Mouse (Mus musculus): Measurements from ENCODE around the gene Egfl8. TPM values are rescaled to one million over a fixed set of nuclear protein-coding genes. Genes with fewer than 3 reads are reported as not detected.

Gene Egfl8
- polyA plus RNA-seq, 1 experiment from 2014 or later: 4.4 TPM

GRCm38 (mm10) chr17:34660259-34660820 is 44.6 kb upstream of the Egfl8 start:
- H3K4me1 ChIP-seq (replicated peaks; ENCODE audit: control insufficient read depth, insufficient read depth): no peaks in the 10 kb centered on the region; the same call in 1 of the 2 replicates
- 24% methylated on average over 11 of the region's 11 CpGs for WGBS
- H3K27me3 ChIP-seq (ENCODE audit: control insufficient read depth, insufficient read depth, low read length): peaks cover 2% of the 10 kb centered on the region; the same call in 1 of the 2 replicates
- H3K36me3 ChIP-seq (ENCODE audit: control insufficient read depth, insufficient read depth, low read length): no peaks in the 10 kb centered on the region
- peak overlapping the region; percentile 47 for H3K9ac ChIP-seq (ENCODE audit: low read length)
- no peaks in the 10 kb centered on the region for H3K9me3 ChIP-seq (ENCODE audit: control insufficient read depth, low read length)
- peak overlapping the region; percentile 31; the same call in 1 of the 2 replicates for H3K4me3 ChIP-seq (ENCODE audit: low read depth, low read length)
- no peak for DNase-seq (ENCODE audit: low spot score)
- no peak for TF ChIP-seq EP300 (optimal IDR thresholded peaks at IDR 0.05)
- no peak for TF ChIP-seq CTCF (IDR thresholded peaks at IDR 0.05; ENCODE audit: low read depth)
- H3K27ac ChIP-seq (replicated peaks): peak overlapping the region; percentile 78
- H3K4me2 ChIP-seq (replicated peaks; ENCODE audit: low read depth): peak overlapping the region; percentile 46
- no peak for ATAC-seq (ENCODE audit: low FRiP score, low TSS enrichment)

DNA sequence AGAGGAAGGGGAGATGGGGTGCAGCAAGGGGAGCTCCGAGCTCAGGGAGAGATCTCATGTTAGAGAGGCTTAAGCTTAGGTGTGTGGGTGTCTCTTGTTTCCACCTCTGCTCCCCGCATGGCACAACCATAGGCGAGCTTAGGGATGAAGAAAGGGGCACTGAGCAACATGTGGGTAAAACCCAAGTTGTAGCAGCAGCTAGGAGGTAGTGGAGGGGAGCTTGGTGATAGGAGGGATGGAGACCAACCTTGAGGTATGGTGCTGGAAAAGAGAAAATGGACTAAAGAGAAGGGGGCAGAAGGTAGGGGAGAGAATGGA is 44.1 kb upstream of the Egfl8 start:
- ATAC-seq (ENCODE audit: low FRiP score, low TSS enrichment) (no peak), DNase-seq (ENCODE audit: low spot score) (no peak)
- Histone ChIP-seq H3K4me3 (ENCODE audit: low read depth, low read length) (no peak overlapping the region), H3K9ac (ENCODE audit: low read length) (no peak overlapping the region), H3K36me3 (ENCODE audit: control insufficient read depth, insufficient read depth, low read length) (no peaks in the 10 kb centered on the region), H3K4me1 (replicated peaks; ENCODE audit: control insufficient read depth, insufficient read depth) (no peaks in the 10 kb centered on the region; the same call in 1 of the 2 replicates), H3K27me3 (ENCODE audit: control insufficient read depth, insufficient read depth, low read length) (peaks cover 2% of the 10 kb centered on the region; the same call in 1 of the 2 replicates), H3K4me2 (replicated peaks; ENCODE audit: low read depth) (no peak overlapping the region; the same call in 1 of the 2 replicates), H3K27ac (replicated peaks) (no peak overlapping the region), H3K9me3 (ENCODE audit: control insufficient read depth, low read length) (no peaks in the 10 kb centered on the region)
- 57% methylated on average over 3 of the region's 3 CpGs for WGBS
- TF ChIP-seq EP300 (optimal IDR thresholded peaks at IDR 0.05) (no peak), CTCF (IDR thresholded peaks at IDR 0.05; ENCODE audit: low read depth) (no peak)

GRCm38 (mm10) chr17:34659181-34659896 is 43.6 kb upstream of the Egfl8 start:
- Histone ChIP-seq H3K27ac (replicated peaks) (no peak overlapping the region), H3K36me3 (ENCODE audit: control insufficient read depth, insufficient read depth, low read length) (no peaks in the 10 kb centered on the region; the same call in 1 of the 2 replicates), H3K27me3 (ENCODE audit: control insufficient read depth, insufficient read depth, low read length) (peaks cover 2% of the 10 kb centered on the region; the same call in 1 of the 2 replicates), H3K9me3 (ENCODE audit: control insufficient read depth, low read length) (no peaks in the 10 kb centered on the region), H3K4me2 (replicated peaks; ENCODE audit: low read depth) (no peak overlapping the region; the same call in 1 of the 2 replicates), H3K9ac (ENCODE audit: low read length) (no peak overlapping the region), H3K4me3 (ENCODE audit: low read depth, low read length) (no peak overlapping the region), H3K4me1 (replicated peaks; ENCODE audit: control insufficient read depth, insufficient read depth) (no peaks in the 10 kb centered on the region; the same call in 1 of the 2 replicates)
- DNase-seq (ENCODE audit: low spot score) (no peak), ATAC-seq (ENCODE audit: low FRiP score, low TSS enrichment) (no peak)
- TF ChIP-seq EP300 (optimal IDR thresholded peaks at IDR 0.05) (no peak), CTCF (IDR thresholded peaks at IDR 0.05; ENCODE audit: low read depth) (no peak)
- 56% methylated on average over 12 of the region's 12 CpGs for WGBS

DNA sequence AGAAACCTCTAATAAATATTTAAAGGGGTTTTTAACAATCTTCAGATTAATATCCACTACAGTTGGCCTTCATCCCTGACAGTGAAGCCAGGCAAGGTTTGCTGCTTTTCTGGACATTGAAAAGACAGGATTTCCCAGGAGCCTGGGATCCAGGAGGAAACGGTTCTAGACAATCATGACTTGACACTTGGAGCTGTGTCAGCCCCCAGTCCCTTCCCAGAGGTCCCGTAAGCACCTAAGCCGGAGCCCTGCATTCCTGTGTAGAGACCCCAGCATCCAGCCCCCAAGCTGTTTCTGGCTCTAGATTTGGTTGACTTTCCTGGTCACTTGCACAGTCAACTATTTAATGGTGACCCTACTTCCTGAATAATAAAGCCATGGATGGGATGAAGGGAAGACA is 42.8 kb upstream of the Egfl8 start:
- peaks cover 1% of the 10 kb centered on the region; the same call in 1 of the 2 replicates for H3K36me3 ChIP-seq (ENCODE audit: control insufficient read depth, insufficient read depth, low read length)
- ATAC-seq (ENCODE audit: low FRiP score, low TSS enrichment) (no peak), DNase-seq (ENCODE audit: low spot score) (no peak)
- TF ChIP-seq CTCF (IDR thresholded peaks at IDR 0.05; ENCODE audit: low read depth) (no peak), EP300 (optimal IDR thresholded peaks at IDR 0.05) (no peak)
- H3K9ac ChIP-seq (ENCODE audit: low read length): no peak overlapping the region
- H3K9me3 ChIP-seq (ENCODE audit: control insufficient read depth, low read length): no peaks in the 10 kb centered on the region
- H3K4me1 ChIP-seq (replicated peaks; ENCODE audit: control insufficient read depth, insufficient read depth): no peaks in the 10 kb centered on the region; the same call in 1 of the 2 replicates
- H3K27me3 ChIP-seq (ENCODE audit: control insufficient read depth, insufficient read depth, low read length): peaks cover 2% of the 10 kb centered on the region; the same call in 1 of the 2 replicates
- H3K4me3 ChIP-seq (ENCODE audit: low read depth, low read length): no peak overlapping the region
- no peak overlapping the region for H3K4me2 ChIP-seq (replicated peaks; ENCODE audit: low read depth)
- 90% methylated on average over 3 of the region's 3 CpGs for WGBS
- H3K27ac ChIP-seq (replicated peaks): no peak overlapping the region

DNA sequence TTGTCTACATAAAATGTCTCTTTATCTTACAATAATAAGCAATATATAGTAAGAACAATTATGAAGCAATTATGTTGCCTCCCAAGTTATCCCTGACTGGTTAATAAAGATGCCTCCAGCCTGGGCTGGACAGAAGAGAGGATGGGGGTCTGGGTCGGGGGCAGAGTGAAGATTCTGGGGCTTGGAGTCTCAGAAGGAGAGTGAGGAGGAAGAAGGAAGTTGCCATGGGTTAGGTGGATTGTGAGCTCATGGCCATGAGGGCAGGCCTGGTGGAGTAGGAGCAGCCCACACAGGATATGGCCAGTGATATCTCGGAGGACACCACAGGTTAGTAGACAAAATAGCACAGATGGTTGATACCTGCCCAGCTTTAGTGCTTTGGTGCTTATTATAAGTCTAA is 42.4 kb upstream of the Egfl8 start:
- Histone ChIP-seq H3K9me3 (ENCODE audit: control insufficient read depth, low read length) (no peaks in the 10 kb centered on the region), H3K4me1 (replicated peaks; ENCODE audit: control insufficient read depth, insufficient read depth) (no peaks in the 10 kb centered on the region; the same call in 1 of the 2 replicates), H3K4me3 (ENCODE audit: low read depth, low read length) (no peak overlapping the region), H3K27ac (replicated peaks) (no peak overlapping the region), H3K36me3 (ENCODE audit: control insufficient read depth, insufficient read depth, low read length) (peaks cover 4% of the 10 kb centered on the region; the same call in 1 of the 2 replicates), H3K4me2 (replicated peaks; ENCODE audit: low read depth) (no peak overlapping the region), H3K27me3 (ENCODE audit: control insufficient read depth, insufficient read depth, low read length) (peaks cover 2% of the 10 kb centered on the region; the same call in 1 of the 2 replicates), H3K9ac (ENCODE audit: low read length) (no peak overlapping the region)
- no peak for TF ChIP-seq EP300 (optimal IDR thresholded peaks at IDR 0.05)
- TF ChIP-seq CTCF (IDR thresholded peaks at IDR 0.05; ENCODE audit: low read depth): no peak
- 79% methylated on average over 2 of the region's 2 CpGs for WGBS
- ATAC-seq (ENCODE audit: low FRiP score, low TSS enrichment): no peak
- no peak for DNase-seq (ENCODE audit: low spot score)

- Histone ChIP-seq H3K9ac (ENCODE audit: low read length) (no peak overlapping the region), H3K4me3 (ENCODE audit: low read depth, low read length) (no peak overlapping the region), H3K9me3 (ENCODE audit: control insufficient read depth, low read length) (no peaks in the 10 kb centered on the region), H3K36me3 (ENCODE audit: control insufficient read depth, insufficient read depth, low read length) (peaks cover 6% of the 10 kb centered on the region; the same call in 1 of the 2 replicates), H3K27me3 (ENCODE audit: control insufficient read depth, insufficient read depth, low read length) (peaks cover 2% of the 10 kb centered on the region; the same call in 1 of the 2 replicates), H3K4me2 (replicated peaks; ENCODE audit: low read depth) (no peak overlapping the region), H3K27ac (replicated peaks) (no peak overlapping the region; the same call in 1 of the 2 replicates), H3K4me1 (replicated peaks; ENCODE audit: control insufficient read depth, insufficient read depth) (no peaks in the 10 kb centered on the region; the same call in 1 of the 2 replicates)
- no peak for DNase-seq (ENCODE audit: low spot score)
- no peak for ATAC-seq (ENCODE audit: low FRiP score, low TSS enrichment)
- TF ChIP-seq EP300 (optimal IDR thresholded peaks at IDR 0.05) (no peak), CTCF (IDR thresholded peaks at IDR 0.05; ENCODE audit: low read depth) (no peak)
- 31% methylated on average over 2 of the region's 2 CpGs for WGBS
These were observed 41.5 kb upstream of the Egfl8 start for GRCm38 (mm10) chr17:34657271-34657670.

Measured in stomach, postnatal 0 days (tissue).